Mouse (Mus musculus) myocyte (in vitro differentiated cells): ENCODE measurements around the gene Tpk1. TPM values are rescaled to one million over a fixed set of nuclear protein-coding genes. Genes with fewer than 3 reads are reported as not detected.

ENCODE experiments used
- H3K27me3 ChIP-seq: one replicate; pipeline ENCODE4 v1.6.1; 2011; ENCODE audit not compliant: control insufficient read depth, insufficient read depth, insufficient read length
- H3K36me3 ChIP-seq: one replicate; pipeline ENCODE4 v1.6.1; 2011; ENCODE audit not compliant: control insufficient read depth, insufficient read depth
- H3K4me2 ChIP-seq: one replicate; pipeline ENCODE4 v1.6.1; 2011; ENCODE audit warnings: low read depth, control low read depth
- H3K4me3 ChIP-seq: one replicate; pipeline ENCODE4 v1.5.1; 2011; ENCODE audit warnings: mild to moderate bottlenecking, control low read depth, moderate library complexity
- H3K79me2 ChIP-seq: one replicate; pipeline ENCODE4 v1.6.1; 2011; ENCODE audit not compliant: control insufficient read depth, insufficient read depth
- H3ac ChIP-seq: one replicate; pipeline ENCODE4 v1.6.1; 2011; ENCODE audit not compliant: control insufficient read depth, insufficient read length
- CEBPB ChIP-seq: IDR thresholded peaks from 2 replicates; pipeline ENCODE4 v1.6.1; 2011; ENCODE audit warnings: mild to moderate bottlenecking, moderate library complexity; ENCODE audit not compliant: poor library complexity, insufficient read depth, severe bottlenecking
- E2F4 ChIP-seq: IDR thresholded peaks from one replicate; pipeline ENCODE4 v1.6.1; 2011; ENCODE audit warnings: mild to moderate bottlenecking, control low read depth, moderate library complexity; ENCODE audit not compliant: insufficient read depth
- MAX ChIP-seq: IDR thresholded peaks from one replicate; pipeline ENCODE4 v1.6.1; 2011; ENCODE audit warnings: low read depth, mild to moderate bottlenecking, control low read depth
- MYOD1 ChIP-seq, 3 experiments: IDR thresholded peaks; one replicate each; pipeline ENCODE4 v1.6.1; 2011; ENCODE audit warnings: control low read depth in 2 of 3, low read depth in 2 of 3, mild to moderate bottlenecking in 2 of 3, moderate library complexity in 1 of 3; ENCODE audit not compliant: insufficient read length in 2 of 3, control insufficient read depth in 1 of 3
- MYOG ChIP-seq, 3 experiments: IDR thresholded peaks; one replicate each; pipeline ENCODE4 v1.6.1; 2011; ENCODE audit warnings: control low read depth in 2 of 3, low read depth in 2 of 3, mild to moderate bottlenecking in 2 of 3; ENCODE audit not compliant: insufficient read length in 2 of 3, control insufficient read depth in 1 of 3, insufficient read depth in 1 of 3
- POLR2A ChIP-seq: IDR thresholded peaks from one replicate; pipeline ENCODE4 v1.6.1; 2011; ENCODE audit warnings: low read depth, mild to moderate bottlenecking, control low read depth, moderate library complexity; ENCODE audit not compliant: insufficient read length
- POLR2AphosphoS2 ChIP-seq: IDR thresholded peaks from one replicate; pipeline ENCODE4 v1.6.1; 2011; ENCODE audit warnings: low read depth, control low read depth; ENCODE audit not compliant: insufficient read length
- REST ChIP-seq: IDR thresholded peaks from one replicate; pipeline ENCODE4 v1.6.1; 2011; ENCODE audit warnings: mild to moderate bottlenecking, control low read depth, moderate library complexity; ENCODE audit not compliant: insufficient read depth, insufficient read length
- SRF ChIP-seq: IDR thresholded peaks from one replicate; pipeline ENCODE4 v1.6.1; 2011; ENCODE audit warnings: low read depth; ENCODE audit not compliant: control insufficient read depth, insufficient read length
- TCF12 ChIP-seq: IDR thresholded peaks from one replicate; pipeline ENCODE4 v1.6.1; 2011; ENCODE audit warnings: mild to moderate bottlenecking, control low read depth; ENCODE audit not compliant: poor library complexity, insufficient read depth, severe bottlenecking
- TCF3 ChIP-seq: IDR thresholded peaks from one replicate; pipeline ENCODE4 v1.6.1; 2011; ENCODE audit warnings: low read depth, control low read depth; ENCODE audit not compliant: insufficient read length
- USF1 ChIP-seq: IDR thresholded peaks from one replicate; pipeline ENCODE4 v1.6.1; 2011; ENCODE audit warnings: low read depth, mild to moderate bottlenecking, control low read depth, moderate library complexity
- polyA plus RNA-seq: library from polyadenylated mRNA; unstranded; fragments of >200 nt; fragmentation: generic; extraction: Trizol; gene quantifications from one replicate; pipeline ENCODE4 v1.2.1, GENCODE M21; 2012; ENCODE audit warnings: missing spikeins

The Tpk1 gene
- polyA plus RNA-seq, 1 experiment: 1.6 TPM

GRCm38 (mm10) chr6:43312961-43313656 is 353.0 kb downstream of the Tpk1 start:
- Histone ChIP-seq H3K4me2 (peak overlapping the region; percentile 44), H3K27me3 (no peaks in the 10 kb centered on the region), H3K4me3 (no peak overlapping the region), H3K36me3 (no peaks in the 10 kb centered on the region), H3ac (no peak overlapping the region), H3K79me2 (no peaks in the 10 kb centered on the region)
- TF ChIP-seq SRF: no peak
- TF ChIP-seq TCF12: no peak

- H3K36me3 ChIP-seq: no peaks in the 10 kb centered on the region
- H3K27me3 ChIP-seq: no peaks in the 10 kb centered on the region
- no peak overlapping the region for H3ac ChIP-seq
- peak overlapping the region; percentile 44 for H3K4me2 ChIP-seq
- TF ChIP-seq POLR2AphosphoS2 (no peak), MYOG (IDR thresholded peaks at IDR 0.05; ENCODE audit: control insufficient read depth in 1 of 3, insufficient read depth in 1 of 3, insufficient read length in 2 of 3, low read depth in 2 of 3) (peak in 1 of 3 experiments; percentile 62), USF1 (no peak), MYOD1 (IDR thresholded peaks at IDR 0.05; ENCODE audit: control insufficient read depth in 1 of 3, insufficient read length in 2 of 3, low read depth in 2 of 3) (peak in 1 of 3 experiments; percentile 7)
- H3K79me2 ChIP-seq: no peaks in the 10 kb centered on the region
- no peak overlapping the region for H3K4me3 ChIP-seq
Observed at GRCm38 (mm10) chr6:43312546-43312945, 353.5 kb downstream of the Tpk1 start.

DNA sequence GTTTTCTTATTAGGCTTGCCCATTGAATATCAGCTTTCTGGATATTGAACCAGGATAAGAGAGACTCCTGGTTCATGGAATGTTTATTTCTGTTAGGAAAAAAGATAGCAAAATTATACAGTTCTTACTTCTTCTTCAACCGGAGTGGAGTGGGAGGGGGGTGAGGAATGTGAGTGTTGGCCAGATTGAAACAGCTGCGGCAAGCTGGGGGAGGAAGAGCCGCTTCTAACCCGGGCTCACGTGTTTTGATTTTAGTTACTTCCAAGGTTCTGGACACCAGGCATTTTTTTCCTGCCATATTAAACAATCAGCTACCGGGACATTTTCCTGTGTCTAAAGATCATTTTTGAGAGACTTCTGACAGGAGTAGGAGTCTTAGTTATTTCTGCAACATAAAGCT is 356.0 kb downstream of the Tpk1 start:
- H3K36me3 ChIP-seq: no peaks in the 10 kb centered on the region
- TF ChIP-seq REST (no peak), CEBPB (no peak), MYOD1 (IDR thresholded peaks at IDR 0.05; ENCODE audit: control insufficient read depth in 1 of 3, insufficient read length in 2 of 3, low read depth in 2 of 3) (peak in 1 of 3 experiments; percentile 32), TCF12 (no peak), MYOG (IDR thresholded peaks at IDR 0.05; ENCODE audit: control insufficient read depth in 1 of 3, insufficient read depth in 1 of 3, insufficient read length in 2 of 3, low read depth in 2 of 3) (no peak), TCF3 (no peak)
- H3K27me3 ChIP-seq: no peaks in the 10 kb centered on the region
- no peaks in the 10 kb centered on the region for H3K79me2 ChIP-seq
- no peak overlapping the region for H3K4me2 ChIP-seq
- H3K4me3 ChIP-seq: no peak overlapping the region
- no peak overlapping the region for H3ac ChIP-seq

- TF ChIP-seq MAX (no peak), CEBPB (no peak), REST (no peak)
- Histone ChIP-seq H3K36me3 (no peaks in the 10 kb centered on the region), H3K79me2 (no peaks in the 10 kb centered on the region), H3K4me2 (no peak within 1 kb of the TSS), H3ac (no peak within 1 kb of the TSS), H3K4me3 (no peak within 1 kb of the TSS), H3K27me3 (no peaks in the 10 kb centered on the region)
Observed at GRCm38 (mm10) chr6:43309454-43309853, 356.6 kb downstream of the Tpk1 start, which contains the start of gene Nobox. Gene Nobox (minus strand): TSS chr6:43309554.

- Histone ChIP-seq H3ac (no peak overlapping the region), H3K4me3 (no peak overlapping the region), H3K27me3 (no peaks in the 10 kb centered on the region), H3K79me2 (no peaks in the 10 kb centered on the region), H3K36me3 (no peaks in the 10 kb centered on the region), H3K4me2 (no peak overlapping the region)
- TF ChIP-seq REST (no peak), TCF12 (no peak), E2F4 (no peak), POLR2A (no peak), POLR2AphosphoS2 (no peak), TCF3 (no peak), SRF (no peak), MYOG (IDR thresholded peaks at IDR 0.05; ENCODE audit: control insufficient read depth in 1 of 3, insufficient read depth in 1 of 3, insufficient read length in 2 of 3, low read depth in 2 of 3) (no peak), MYOD1 (IDR thresholded peaks at IDR 0.05; ENCODE audit: control insufficient read depth in 1 of 3, insufficient read length in 2 of 3, low read depth in 2 of 3) (no peak), CEBPB (no peak), USF1 (no peak), MAX (no peak)
Observed at GRCm38 (mm10) chr6:43297508-43297850, 368.6 kb downstream of the Tpk1 start.
